Mouse (Mus musculus) cerebellum, adult 2 months (tissue): ENCODE measurements around the gene Fgf6.

Experiments used
- CTCF ChIP-seq: fragments of 200-500 bp; IDR thresholded peaks from 2 replicates; pipeline ENCODE4 v1.5.1; 2011; ENCODE audit warnings: low read depth, mild to moderate bottlenecking, control low read depth, low read length, moderate library complexity, borderline replicate concordance; ENCODE audit not compliant: insufficient read depth
- POLR2A ChIP-seq: fragments of 200-500 bp; IDR thresholded peaks from 2 replicates; pipeline ENCODE4 v1.6.1; 2011; ENCODE audit warnings: low read length, control low read depth, borderline replicate concordance; ENCODE audit not compliant: insufficient read depth

- no peak for TF ChIP-seq POLR2A
- no peak for TF ChIP-seq CTCF
Observed at GRCm38 (mm10) chr6:126981539-126982234, 33.7 kb upstream of the Fgf6 start.
